Mouse (Mus musculus) hindbrain, embryonic 12.5 days (tissue): ENCODE measurements around the gene Wdr70. TPM values are rescaled to one million over a fixed set of nuclear protein-coding genes. Genes with fewer than 3 reads are reported as not detected.

ENCODE experiments used
- ATAC-seq: fragments of 200-750 bp; cut with Nextera tagmentation; 2 replicates; pipeline ENCODE4 v1.8.0; 2017; ENCODE audit warnings: moderate TSS enrichment; ENCODE audit not compliant: low FRiP score
- H3K27ac ChIP-seq: fragments of 300-500 bp; sonication (generic); 2 replicates; pipeline ENCODE4 v1.5.1; 2016; ENCODE audit warnings: mild to moderate bottlenecking
- H3K27me3 ChIP-seq: fragments of 300-500 bp; sonication (generic); 2 replicates; pipeline ENCODE4 v1.6.1; 2016; ENCODE audit warnings: mild to moderate bottlenecking
- H3K36me3 ChIP-seq: fragments of 300-500 bp; sonication (generic); 2 replicates; pipeline ENCODE4 v1.6.1; 2016; ENCODE audit warnings: mild to moderate bottlenecking
- H3K4me1 ChIP-seq: fragments of 300-500 bp; sonication (generic); 2 replicates; pipeline ENCODE4 v1.6.1; 2016
- H3K4me2 ChIP-seq: fragments of 300-500 bp; sonication (generic); replicated peaks from 2 replicates; pipeline ENCODE4 v1.6.1; 2016; ENCODE audit warnings: mild to moderate bottlenecking
- H3K4me3 ChIP-seq: fragments of 300-500 bp; sonication (generic); 2 replicates; pipeline ENCODE4 v1.5.1; 2016; ENCODE audit warnings: mild to moderate bottlenecking
- H3K9ac ChIP-seq: fragments of 300-500 bp; sonication (generic); 2 replicates; pipeline ENCODE4 v1.6.1; 2016; ENCODE audit warnings: mild to moderate bottlenecking, moderate library complexity
- H3K9me3 ChIP-seq: fragments of 300-500 bp; sonication (generic); replicated peaks from 2 replicates; pipeline ENCODE4 v1.6.1; 2016; ENCODE audit warnings: mild to moderate bottlenecking
- WGBS: fragments of 180-500 bp; shearing (Covaris S2); methylation state at CpG from one replicate; pipeline ENCODE4 v1.1.7; 2016; 5-methylcytosine and 5-hydroxymethylcytosine counted together
- microRNA-seq: library from miRNA; unstranded; fragments of <30 nt; microRNA quantifications from one replicate; pipeline ENCODE4, GENCODE M21; 2017
- polyA plus RNA-seq: library from polyadenylated mRNA; unstranded; fragments of >200 nt; fragmentation: Nextera tagmentation; extraction: Ambion mirVana; gene quantifications from 2 replicates; pipeline ENCODE4 v1.2.1, GENCODE M21; 2016

The Wdr70 gene
- polyA plus RNA-seq, 1 experiment from 2014 or later = 64.4 TPM

- Histone ChIP-seq H3K27me3 (no peaks in the 10 kb centered on the region), H3K4me2 (no peak overlapping the region), H3K27ac (no peak overlapping the region), H3K9ac (no peak overlapping the region), H3K4me3 (no peak overlapping the region), H3K9me3 (no peaks in the 10 kb centered on the region), H3K36me3 (no peaks in the 10 kb centered on the region), H3K4me1 (no peaks in the 10 kb centered on the region)
- 79% methylated on average over 8 of the region's 8 CpGs for WGBS
- no peak for ATAC-seq
Measured at GRCm38 (mm10) chr15:7838060-7838920, 260.7 kb downstream of the Wdr70 start.

- Histone ChIP-seq H3K9ac (no peak overlapping the region), H3K27ac (no peak overlapping the region), H3K4me1 (no peaks in the 10 kb centered on the region), H3K27me3 (no peaks in the 10 kb centered on the region), H3K4me3 (no peak overlapping the region), H3K9me3 (no peaks in the 10 kb centered on the region), H3K4me2 (no peak overlapping the region), H3K36me3 (no peaks in the 10 kb centered on the region)
- ATAC-seq = no peak
- WGBS = 88% methylated on average over 9 of the region's 9 CpGs
Measured at GRCm38 (mm10) chr15:7835404-7835803, 263.6 kb downstream of the Wdr70 start.

GRCm38 (mm10) chr15:7825530-7825929 lies 273.5 kb downstream of the Wdr70 start:
- Histone ChIP-seq H3K4me2 (no peak overlapping the region), H3K27ac (no peak overlapping the region), H3K9ac (no peak overlapping the region), H3K36me3 (no peaks in the 10 kb centered on the region), H3K9me3 (no peaks in the 10 kb centered on the region), H3K4me1 (no peaks in the 10 kb centered on the region), H3K27me3 (no peaks in the 10 kb centered on the region; the same call in 1 of the 2 replicates), H3K4me3 (no peak overlapping the region)
- 50% methylated on average over 6 of the region's 6 CpGs for WGBS
- no peak for ATAC-seq

DNA sequence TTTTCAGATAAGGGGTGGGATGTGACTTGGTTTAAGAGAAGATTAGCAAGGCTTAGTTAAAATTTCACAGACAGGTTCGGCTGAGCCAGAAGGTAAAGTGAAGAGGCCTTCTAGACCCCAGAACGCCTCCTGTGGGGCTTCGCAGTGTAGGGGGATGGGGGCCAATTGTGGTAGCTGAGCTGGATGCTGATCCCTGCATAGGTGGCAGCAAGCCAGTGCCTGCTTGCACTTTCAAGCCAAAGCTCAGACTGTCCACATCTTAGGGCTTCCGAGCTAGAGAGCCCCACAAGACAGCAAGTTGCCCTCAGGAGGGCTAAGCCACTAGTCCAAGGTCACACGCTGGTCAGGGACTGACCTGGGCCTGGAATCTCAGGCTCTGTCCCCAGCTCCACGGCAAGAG lies 275.1 kb downstream of the Wdr70 start:
- no peaks in the 10 kb centered on the region for H3K36me3 ChIP-seq
- H3K9me3 ChIP-seq = no peaks in the 10 kb centered on the region
- H3K4me3 ChIP-seq = no peak overlapping the region
- no peak overlapping the region for H3K4me2 ChIP-seq
- peaks cover 11% of the 10 kb centered on the region for H3K27me3 ChIP-seq
- H3K9ac ChIP-seq = no peak overlapping the region
- H3K27ac ChIP-seq = no peak overlapping the region
- no peak for ATAC-seq
- WGBS = 65% methylated on average over 6 of the region's 6 CpGs
- no peaks in the 10 kb centered on the region for H3K4me1 ChIP-seq

Small RNA genes lying within 50 kb of the gene (microRNA-seq; reads per million reads assigned to microRNA genes)
- not detected for gene Gm27529

Other genes with a start within 250 kb of the Wdr70 start
- gene Nup155, start 10.1 kb upstream of the Wdr70 start, polyA plus RNA-seq = 20.6 and 21.6 TPM in 2 replicates
- gene Cplane1, start 69.9 kb upstream of the Wdr70 start, polyA plus RNA-seq = 17.8 and 19.3 TPM in 2 replicates